Mouse (Mus musculus) Patski (cell line): ENCODE data around the gene Itga2. TPM values are rescaled to one million over a fixed set of nuclear protein-coding genes. Genes with fewer than 3 reads are reported as not detected.

ENCODE experiments used
- ATAC-seq: fragments of 100-300 bp; one replicate; pipeline ENCODE4 v1.8.0; 2021
- CTCF ChIA-PET: fragments of 350-600 bp; sonication (Branson Sonifier 250); formaldehyde crosslinking; loops from one replicate; lab custom pipeline; 2022; ENCODE audit warnings: inconsistent platforms; lab: Charles Lee
- POLR2A ChIA-PET: fragments of 350-600 bp; sonication (Branson Sonifier 250); formaldehyde crosslinking; loops from one replicate; lab custom pipeline; 2022; ENCODE audit warnings: antibody characterized with exemption, inconsistent platforms; lab: Charles Lee
- DNase-seq: peaks from one replicate; pipeline ENCODE4 v3.0.0-alpha.2; 2011; ENCODE audit warnings: low read depth, low spot score
- H3K27me3 ChIP-seq: fragments of 371-371 bp; one replicate; pipeline ENCODE4 v1.5.1; 2021
- CTCF ChIP-seq: fragments of 100-300 bp; IDR thresholded peaks from one replicate; pipeline ENCODE4 v1.5.1; 2021
- in situ Hi-C: fragments of 300-500 bp; cut with MboI; formaldehyde crosslinking; loops from 3 replicates; pipeline ENCODE4 v1.11.1; 2018; ENCODE audit warnings: low pct_unique_long_range_greater_than_20kb, mixed read lengths
- polyA plus RNA-seq: library from polyadenylated mRNA; unstranded; gene quantifications from one replicate; pipeline ENCODE4 v1.2.3, GENCODE M21; 2021

The Itga2 gene
- polyA plus RNA-seq, 1 experiment from 2014 or later = 0.40 TPM

- ChIA-PET POLR2A (no interaction called here), CTCF (no interaction called here)
- in situ Hi-C loops = no loop called here
- no peak for TF ChIP-seq CTCF
- no peaks in the 10 kb centered on the region for H3K27me3 ChIP-seq
- no peak for DNase-seq
- no peak for ATAC-seq
Observed at GRCm38 (mm10) chr13:114887293-114887692, 44.6 kb downstream of the Itga2 start.

DNA sequence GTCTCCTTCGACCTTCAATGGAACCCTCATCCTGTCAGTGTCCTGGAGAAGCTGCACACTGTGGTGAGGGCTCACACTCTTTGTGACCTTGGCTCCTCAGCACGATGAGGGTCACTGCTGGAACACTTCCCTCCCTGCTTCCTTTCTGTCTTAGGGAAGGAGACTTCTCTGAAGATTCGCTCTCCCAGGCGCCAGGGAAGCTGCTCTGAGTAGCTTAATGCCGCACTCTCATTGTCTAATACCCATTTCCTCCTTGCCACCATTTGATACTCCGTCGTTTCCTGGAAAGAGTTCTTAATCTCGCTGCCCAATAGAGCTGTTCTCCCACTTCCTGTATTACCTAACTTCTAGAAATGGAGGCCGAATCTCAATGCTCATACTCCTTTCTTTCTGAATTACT is 46.7 kb downstream of the Itga2 start:
- DNase-seq = no peak
- in situ Hi-C loops = no loop called here
- POLR2A ChIA-PET = no interaction called here
- no peak for TF ChIP-seq CTCF
- no peak for ATAC-seq
- no peaks in the 10 kb centered on the region for H3K27me3 ChIP-seq
- CTCF ChIA-PET = no interaction called here

DNA sequence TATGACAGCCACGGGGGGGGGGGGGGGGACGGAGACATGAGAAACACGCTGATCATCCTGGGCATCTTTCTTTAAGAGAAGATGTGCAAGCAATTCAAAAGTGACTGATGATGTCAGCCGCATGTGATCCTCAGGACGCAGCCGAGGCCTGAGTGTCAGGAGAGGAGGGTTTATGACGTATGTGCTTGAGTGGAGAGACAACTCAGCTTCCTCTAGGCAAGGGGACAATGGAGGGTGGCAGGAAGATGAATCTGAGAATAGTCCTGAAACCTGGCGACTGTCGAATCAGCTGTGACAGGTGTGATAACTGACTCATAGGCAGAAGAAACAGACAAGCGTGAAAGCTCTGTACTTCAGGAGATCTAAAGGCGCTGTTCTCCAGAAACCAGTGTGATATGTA is 53.2 kb downstream of the Itga2 start:
- POLR2A ChIA-PET = no interaction called here
- DNase-seq = no peak
- H3K27me3 ChIP-seq = no peaks in the 10 kb centered on the region
- in situ Hi-C loops = no loop called here
- CTCF ChIA-PET = interaction anchor here (1.3 kb wide), 1 partner anchor 34 kb away, joined by 3 read pairs; no protein-coding TSS in a partner anchor
- ATAC-seq = no peak
- no peak for TF ChIP-seq CTCF

DNA sequence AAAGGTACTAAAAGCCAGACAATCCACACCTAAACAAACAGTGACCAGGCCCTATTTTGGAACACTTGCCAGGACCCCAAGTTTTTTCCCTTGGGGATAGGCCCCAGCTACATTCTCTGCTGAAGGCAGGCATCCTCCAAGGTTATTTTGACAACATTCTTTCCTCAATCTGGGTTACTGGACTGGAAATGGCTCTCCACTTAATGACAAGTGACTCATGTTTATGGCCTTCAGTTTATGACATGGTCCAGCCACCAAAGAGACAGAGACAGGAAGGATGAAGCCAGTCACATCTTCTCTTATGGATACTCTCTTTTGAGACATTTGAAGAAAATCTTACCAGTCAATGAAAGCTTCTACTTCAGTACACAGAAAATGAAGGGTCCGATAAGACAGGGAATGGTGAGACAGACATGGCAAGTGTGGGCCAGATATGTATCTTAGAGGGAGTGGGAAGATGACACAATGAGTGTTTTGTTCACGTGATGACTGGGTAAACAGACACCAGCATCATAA is 55.8 kb downstream of the Itga2 start:
- ATAC-seq = peak; percentile 91
- in situ Hi-C loops = no loop called here
- TF ChIP-seq CTCF = no peak
- POLR2A ChIA-PET = no interaction called here
- CTCF ChIA-PET = interaction anchor here (0.8 kb wide), 1 partner anchor 14 kb away, joined by 4 read pairs; no protein-coding TSS in a partner anchor
- no peaks in the 10 kb centered on the region for H3K27me3 ChIP-seq
- DNase-seq = no peak

DNA sequence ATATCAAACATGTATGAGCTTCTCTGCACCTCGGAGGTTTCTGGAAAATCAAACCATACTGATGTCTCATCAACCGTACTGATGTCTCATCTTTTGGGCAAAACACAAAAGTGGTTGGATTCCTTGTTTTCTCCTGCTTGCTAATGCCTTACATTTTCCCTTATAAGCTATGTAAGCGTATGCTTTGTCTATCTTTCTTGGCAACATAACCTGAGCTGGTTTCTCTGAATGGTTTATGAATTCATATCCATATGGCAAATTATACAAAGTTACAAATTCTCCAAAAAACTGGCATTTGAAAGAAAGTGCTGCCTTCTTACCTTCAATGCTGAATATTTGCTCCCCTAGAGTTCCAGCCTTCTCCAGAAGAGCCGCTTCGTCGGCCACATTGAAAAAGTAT is 57.2 kb downstream of the Itga2 start:
- TF ChIP-seq CTCF = no peak
- in situ Hi-C loops = no loop called here
- CTCF ChIA-PET = interaction anchor here (0.7 to 1.4 kb wide), 2 partner anchors 9 to 90 kb away, joined by 3 read pairs; no protein-coding TSS in a partner anchor
- no peaks in the 10 kb centered on the region for H3K27me3 ChIP-seq
- DNase-seq = no peak
- no peak for ATAC-seq
- POLR2A ChIA-PET = no interaction called here

GRCm38 (mm10) chr13:114857525-114857924 is 74.4 kb downstream of the Itga2 start:
- ChIA-PET CTCF (interaction anchor here (1.1 kb wide), 1 partner anchor 88 kb away, joined by 3 read pairs; no protein-coding TSS in a partner anchor), POLR2A (no interaction called here)
- DNase-seq (no peak), ATAC-seq (no peak)
- no peaks in the 10 kb centered on the region for H3K27me3 ChIP-seq
- in situ Hi-C loops = no loop called here
- no peak for TF ChIP-seq CTCF

GRCm38 (mm10) chr13:114856269-114856627 is 75.7 kb downstream of the Itga2 start:
- in situ Hi-C loops = no loop called here
- no peak for TF ChIP-seq CTCF
- ChIA-PET POLR2A (no interaction called here), CTCF (interaction anchor here (1.3 kb wide), 1 partner anchor 108 kb away, joined by 3 read pairs; no protein-coding TSS in a partner anchor)
- ATAC-seq (no peak), DNase-seq (no peak)
- H3K27me3 ChIP-seq = no peaks in the 10 kb centered on the region

GRCm38 (mm10) chr13:114855573-114856268 is 76.2 kb downstream of the Itga2 start:
- TF ChIP-seq CTCF = no peak
- in situ Hi-C loops = no loop called here
- H3K27me3 ChIP-seq = no peaks in the 10 kb centered on the region
- CTCF ChIA-PET = interaction anchor here (1.0 to 1.3 kb wide), 2 partner anchors 10 to 108 kb away, joined by 3 to 5 read pairs; no protein-coding TSS in a partner anchor
- POLR2A ChIA-PET = no interaction called here
- ATAC-seq (no peak), DNase-seq (no peak)

- DNase-seq (no peak), ATAC-seq (no peak)
- no peak for TF ChIP-seq CTCF
- no peaks in the 10 kb centered on the region for H3K27me3 ChIP-seq
- in situ Hi-C loops = no loop called here
- ChIA-PET CTCF (interaction anchor here (1.5 kb wide), 1 partner anchor 9 kb away, joined by 7 read pairs; no protein-coding TSS in a partner anchor), POLR2A (no interaction called here)
Observed at GRCm38 (mm10) chr13:114854428-114854827, 77.5 kb downstream of the Itga2 start.

- no peak for TF ChIP-seq CTCF
- ChIA-PET POLR2A (no interaction called here), CTCF (interaction anchor here (1.5 to 2.4 kb wide), 2 partner anchors 9 to 19 kb away, joined by 7 to 9 read pairs; no protein-coding TSS in a partner anchor)
- DNase-seq (no peak), ATAC-seq (no peak)
- in situ Hi-C loops = no loop called here
- no peaks in the 10 kb centered on the region for H3K27me3 ChIP-seq
Observed at GRCm38 (mm10) chr13:114854023-114854422, 77.9 kb downstream of the Itga2 start.

DNA sequence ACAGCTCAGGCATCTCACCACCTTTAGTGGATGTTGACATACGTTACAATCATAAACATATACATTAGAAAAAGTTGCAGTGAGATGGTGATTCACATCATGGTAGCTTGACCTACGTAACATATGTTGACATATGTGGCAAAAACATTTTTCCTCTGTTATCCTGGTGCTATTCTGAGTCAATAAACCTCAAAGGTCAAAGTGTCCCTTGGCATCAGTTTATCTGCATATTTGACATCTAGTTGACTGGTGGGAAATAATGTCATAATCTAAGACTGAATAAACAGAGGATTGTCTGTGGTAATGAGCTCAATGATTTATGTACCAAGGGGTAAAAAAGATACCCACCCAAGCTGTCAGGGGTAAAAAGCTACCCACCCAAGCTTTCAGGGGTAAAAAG is 78.7 kb downstream of the Itga2 start:
- POLR2A ChIA-PET = no interaction called here
- CTCF ChIA-PET = interaction anchor here (0.9 to 2.4 kb wide), 4 partner anchors 8 to 111 kb away, joined by 3 to 9 read pairs (median 6); no protein-coding TSS in a partner anchor
- no peaks in the 10 kb centered on the region for H3K27me3 ChIP-seq
- in situ Hi-C loops = no loop called here
- no peak for TF ChIP-seq CTCF
- DNase-seq (no peak), ATAC-seq (no peak)
